Mouse (Mus musculus) adrenal gland, adult (tissue): Measurements from ENCODE around the gene Gm3264.
"Not testable (repeated sequence)": the region's sequence is repeated elsewhere in the genome, so short reads cannot be mapped to it uniquely, and the experiment has no call there.

Experiments
- DNase-seq, 2 experiments: peaks; one replicate each; pipeline ENCODE4 v3.0.0; 2022 to 2023; ENCODE audit warnings: low spot score in 1 of 2; ENCODE audit not compliant: inconsistent age in 2 of 2

Gm3264 gene

GRCm38 (mm10) chr14:4855299-4855980 lies at the start of gene Gm3264:
Gm3264 (plus strand) TSS chr14:4855576.
- peak in 1 of 2 experiments; percentile 19 for DNase-seq

DNA sequence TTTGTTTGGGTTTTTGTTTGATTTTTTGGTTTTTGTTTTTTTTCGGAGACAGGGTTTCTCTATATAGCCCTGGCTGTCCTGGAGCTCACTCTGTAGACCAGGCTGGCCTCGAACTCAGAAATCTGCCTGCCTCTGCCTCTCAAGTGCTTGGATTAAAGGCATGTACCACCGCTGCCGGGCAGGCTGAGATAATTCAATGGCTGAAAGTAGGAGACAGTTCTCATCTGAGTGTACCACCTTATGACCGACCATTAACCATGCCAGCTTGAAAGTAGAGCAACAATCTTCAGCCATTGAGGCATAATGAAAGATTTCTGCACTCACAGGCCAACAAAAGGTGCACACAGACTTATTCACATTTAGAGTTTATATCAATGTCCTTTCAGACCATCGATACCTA lies 49.0 kb upstream of the Gm3264 start:
- DNase-seq = not testable (repeated sequence)

- not testable (repeated sequence) for DNase-seq
Observed at GRCm38 (mm10) chr14:4821950-4822349, 33.4 kb upstream of the Gm3264 start.

DNA sequence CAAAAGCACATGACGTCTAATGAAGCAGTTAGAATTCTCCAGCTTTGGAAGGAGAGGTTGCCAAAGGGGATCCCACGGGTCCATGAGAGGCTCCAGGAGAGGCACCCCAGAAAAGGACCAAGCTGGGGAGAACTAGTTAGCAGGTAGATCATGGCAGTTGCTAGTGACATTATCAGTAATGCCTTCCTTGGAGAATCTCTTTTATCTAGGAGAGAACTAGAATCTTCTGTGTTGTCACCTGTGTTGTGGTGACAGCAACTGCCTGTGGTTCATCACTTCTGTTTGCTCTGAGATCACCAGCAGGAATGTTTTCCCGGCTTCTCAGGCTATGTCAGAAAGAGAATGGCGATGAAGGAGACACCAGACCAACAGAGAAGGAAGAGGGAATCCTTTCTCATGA lies 17.6 kb upstream of the Gm3264 start, which contains the start of gene Gm3269:
Gene Gm3269, plus strand, starts transcription at position 301 of the 400 bp plus-strand sequence.
- DNase-seq = not testable (repeated sequence)

- not testable (repeated sequence) for DNase-seq
Observed at GRCm38 (mm10) chr14:4892116-4892515, 36.7 kb downstream of the Gm3264 start, which contains the start of gene Gm3278. Gm3278 (plus strand) TSS chr14:4892416.
